Mouse (Mus musculus) left cerebral cortex, postnatal 25 days (tissue): Measurements from ENCODE around the gene Cdipt. TPM values are rescaled to one million over a fixed set of nuclear protein-coding genes. Genes with fewer than 3 reads are reported as not detected.

ENCODE experiments used
- DNase-seq, 2 experiments: peaks; one replicate each; pipeline ENCODE4 v3.0.0; 2022; ENCODE audit warnings: low spot score in 2 of 2, mixed read lengths in 1 of 2
- intact Hi-C: fragments of 180-260 bp; cut with DNase I; formaldehyde crosslinking; loops from one replicate; pipeline ENCODE4 v1.15.1; 2025
- total RNA-seq, 2 experiments: library from RNA; stranded (reverse); gene quantifications; 2 replicates each; pipeline ENCODE4 v1.2.3; 2021

The Cdipt gene
- total RNA-seq, 2 experiments from 2014 or later: 194 to 197 TPM

- intact Hi-C loops: loop anchor here (2.0 kb wide), 1 partner anchor 71 kb away; the partner anchor contains the start of gene Sez6l2
- peak in 1 of 2 experiments; percentile 58 for DNase-seq
Observed at GRCm38 (mm10) chr7:127021563-127022527, 46.1 kb downstream of the Cdipt start.

- intact Hi-C loops: no loop called here
- no peak for DNase-seq
Observed at GRCm38 (mm10) chr7:127022528-127023271, 47.0 kb downstream of the Cdipt start.

GRCm38 (mm10) chr7:127023272-127023691 lies 47.6 kb downstream of the Cdipt start:
- intact Hi-C loops: no loop called here
- DNase-seq: no peak

DNA sequence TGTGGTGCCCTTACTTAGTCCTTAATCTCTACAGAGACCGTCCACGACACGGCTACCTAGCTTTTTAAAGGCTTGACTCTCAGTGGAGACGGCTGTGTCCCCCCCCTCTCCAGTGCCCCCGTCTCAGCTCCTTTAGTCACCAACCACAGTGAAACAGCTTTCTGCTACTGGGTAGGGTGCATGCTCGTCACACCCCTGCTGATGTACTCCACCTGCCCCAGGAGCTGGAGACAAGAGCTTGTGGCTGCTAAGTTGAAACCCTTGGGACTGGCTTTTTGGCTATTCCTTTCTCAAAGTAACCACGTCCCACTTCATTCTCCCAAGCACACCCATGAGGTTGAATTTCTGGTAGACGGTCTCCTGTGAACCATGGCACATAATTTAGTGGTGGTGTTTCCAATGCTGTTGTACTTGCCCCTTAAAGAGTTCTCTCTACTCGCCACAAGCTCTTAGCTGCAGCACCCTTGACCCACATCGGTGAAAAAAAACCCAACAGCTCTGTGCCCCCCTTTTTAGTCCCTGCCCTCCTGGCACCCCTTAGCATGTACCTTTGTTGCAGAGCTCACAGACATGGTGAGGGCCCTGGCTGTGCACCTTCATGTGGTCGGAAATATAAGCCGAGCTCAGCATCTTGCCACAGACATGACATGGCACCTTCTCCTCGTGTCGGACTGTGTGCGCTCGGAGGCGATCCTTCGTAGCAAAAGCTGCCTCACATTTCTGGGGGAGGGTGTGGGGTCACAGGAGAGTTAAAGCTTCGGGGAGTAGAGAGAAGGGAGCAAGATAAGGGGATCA lies 48.4 kb downstream of the Cdipt start:
- no peak for DNase-seq
- intact Hi-C loops: no loop called here

DNA sequence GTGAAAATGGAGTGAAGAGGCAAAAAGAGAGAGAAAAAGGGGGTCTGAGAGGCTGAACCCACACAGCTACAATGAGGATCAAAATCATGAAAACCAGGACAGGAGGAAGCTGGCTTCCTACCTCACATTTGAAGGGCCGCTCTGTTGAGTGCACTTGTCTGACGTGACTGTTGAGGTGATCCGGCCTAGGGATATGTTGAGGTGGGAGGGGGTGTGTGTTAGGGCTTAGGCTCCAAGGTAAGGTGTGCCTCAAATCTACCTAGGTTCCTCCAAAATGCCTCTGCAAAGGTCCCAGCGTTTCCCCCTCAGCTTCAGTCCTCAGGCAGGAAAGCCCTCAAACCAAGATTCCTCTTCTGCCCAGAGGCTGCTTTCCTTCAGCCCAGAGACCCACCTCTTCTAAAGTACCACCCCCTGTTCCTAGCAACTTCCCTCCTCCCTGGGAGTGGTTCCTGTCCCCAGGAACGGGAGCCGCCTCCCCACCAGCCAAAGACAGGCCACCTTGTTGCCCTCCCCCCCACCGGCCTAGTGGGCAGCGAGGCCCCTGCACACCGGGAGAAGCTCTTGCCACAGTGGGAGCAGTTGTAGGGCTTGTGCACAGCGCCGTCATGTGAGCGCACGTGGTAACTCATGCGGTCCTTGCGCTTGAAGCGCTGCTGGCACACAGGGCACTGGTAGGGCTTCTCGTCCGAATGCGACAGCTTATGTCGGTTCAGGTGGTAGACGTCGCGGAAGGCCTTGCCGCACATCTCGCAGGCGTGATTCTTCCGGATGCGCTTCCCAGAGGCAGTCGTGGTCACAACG lies 49.2 kb downstream of the Cdipt start:
- intact Hi-C loops: loop anchor here (5.0 kb wide), 1 partner anchor 203 kb away; no protein-coding TSS in a partner anchor
- DNase-seq: peak; percentile 82 to 90

- DNase-seq: no peak
- intact Hi-C loops: loop anchor here (2.0 to 5.0 kb wide), 2 partner anchors 141 to 203 kb away; partner anchors contain the start of gene Taok2
Observed at GRCm38 (mm10) chr7:127025556-127026160, 49.9 kb downstream of the Cdipt start.

DNA sequence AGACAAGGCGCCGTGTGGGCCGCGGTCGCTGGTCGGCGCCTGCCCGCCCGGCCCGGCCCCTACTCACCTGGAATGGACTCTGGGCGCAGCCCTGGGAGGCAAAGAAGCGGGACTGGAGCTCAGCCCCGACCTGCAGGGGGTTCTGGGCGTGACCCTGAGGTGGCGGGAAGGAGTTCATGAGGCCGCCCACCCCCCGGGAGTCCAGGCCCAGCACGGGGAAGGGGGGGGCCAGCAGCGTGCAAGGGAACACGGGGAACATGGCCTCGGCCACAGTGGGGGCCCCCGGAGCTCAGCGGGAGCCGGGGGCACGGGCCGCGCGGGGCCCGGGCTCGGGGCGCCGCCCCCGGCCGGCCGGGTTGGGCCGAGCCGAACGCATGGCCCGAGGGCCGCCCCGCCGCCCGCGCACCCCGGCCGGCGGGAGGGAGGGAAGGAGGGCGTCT lies 50.5 kb downstream of the Cdipt start:
- DNase-seq: peak; percentile 33 to 52
- intact Hi-C loops: loop anchor here (2.0 to 5.0 kb wide), 2 partner anchors 141 to 204 kb away; partner anchors contain the start of gene Taok2

- DNase-seq: no peak
- intact Hi-C loops: loop anchor here (2.0 to 5.0 kb wide), 2 partner anchors 142 to 204 kb away; partner anchors contain the start of gene Taok2
Observed at GRCm38 (mm10) chr7:127026616-127026983, 50.9 kb downstream of the Cdipt start.

DNA sequence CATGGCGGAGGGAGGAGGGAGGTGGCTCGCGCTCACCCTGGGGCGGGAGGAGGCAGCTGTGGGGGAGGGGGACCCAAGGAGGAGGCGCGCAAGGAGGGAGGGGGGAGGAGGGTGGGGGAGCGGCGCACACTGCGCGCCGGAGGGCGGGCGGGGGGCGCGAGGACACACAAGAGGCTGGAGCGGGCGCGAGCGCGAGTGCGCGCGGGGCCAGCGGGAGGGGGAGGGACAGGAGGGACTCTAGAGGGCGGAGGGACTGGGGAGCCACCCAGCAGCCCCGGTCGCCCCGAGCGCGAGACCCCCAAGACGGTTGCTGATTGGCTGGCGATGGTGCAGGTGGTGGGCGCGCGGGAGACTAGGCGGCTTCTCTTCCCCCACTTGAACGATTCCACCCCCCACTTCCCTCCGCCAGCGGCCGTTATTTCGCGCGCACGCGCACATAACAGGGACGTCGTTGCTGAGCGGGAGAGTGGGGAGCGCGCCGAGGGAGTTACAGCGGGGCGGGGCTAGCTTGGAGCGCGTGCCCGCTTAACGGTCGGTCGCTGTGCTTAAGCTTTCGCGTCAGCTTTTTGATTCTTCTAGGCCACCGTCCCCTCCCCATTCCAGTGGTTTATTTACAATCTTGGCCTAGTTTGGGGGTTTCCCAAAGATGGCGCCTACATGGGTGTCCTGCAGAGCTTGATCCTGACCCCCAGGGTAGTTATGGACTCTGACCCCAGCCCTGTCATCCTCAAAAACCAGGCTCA lies 51.4 kb downstream of the Cdipt start, which contains the start of gene Maz:
Maz (minus strand) TSS at position 54 of the 743 bp plus-strand sequence.
- intact Hi-C loops: loop anchor here (1.0 to 5.0 kb wide), 4 partner anchors 42 to 228 kb away; partner anchors contain the start of gene Taok2
- peak; percentile 99 to 100 for DNase-seq

DNA sequence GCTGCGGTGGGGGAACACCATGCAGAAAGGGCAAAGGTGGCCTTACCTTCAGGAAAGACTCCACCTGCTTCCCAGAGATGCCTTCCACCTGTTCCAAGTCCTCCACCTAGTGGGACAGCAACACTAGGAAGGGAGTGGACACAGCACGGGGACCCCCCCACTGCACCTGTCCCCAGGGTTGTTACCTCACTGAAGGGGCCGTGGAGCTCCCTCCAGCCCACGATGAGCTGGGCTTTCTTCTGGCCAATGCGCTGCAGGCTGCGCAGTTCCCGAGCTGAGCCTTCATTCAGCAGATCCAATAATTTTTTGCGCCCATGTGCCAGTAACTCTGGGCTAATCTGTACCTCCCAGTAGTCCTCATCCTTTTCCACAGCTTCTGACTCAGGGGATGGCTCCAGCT lies 52.2 kb downstream of the Cdipt start:
- intact Hi-C loops: loop anchor here (1.0 to 5.0 kb wide), 4 partner anchors 43 to 229 kb away; partner anchors contain the start of gene Taok2
- peak in 1 of 2 experiments; percentile 49 for DNase-seq

Other genes starting within 250 kb of the Cdipt start
- 100 to 1,000 TPM; 148 to 165 TPM for gene Mapk3, start 216.3 kb upstream of the Cdipt start, total RNA-seq
- 1 to 10 TPM; 1.8 to 2.1 TPM for gene Gdpd3, start 209.6 kb upstream of the Cdipt start, total RNA-seq
- 100 to 1,000 TPM; 311 to 316 TPM for gene Ypel3, start 199.0 kb upstream of the Cdipt start, total RNA-seq
- under 1 TPM in 1 of 2 experiments, not detected in 1; 0.87 TPM for gene Tbx6, start 194.4 kb upstream of the Cdipt start, total RNA-seq
- 10 to 100 TPM; 48.1 to 51.3 TPM for gene Ppp4c, start 183.4 kb upstream of the Cdipt start, total RNA-seq
- gene Fam57b, start 178.2 kb upstream of the Cdipt start, total RNA-seq: 10 to 100 TPM; 84.6 to 91.9 TPM
- gene 4930451I11Rik, start 144.3 kb upstream of the Cdipt start, total RNA-seq: not detected
- 10 to 100 TPM; 47.8 to 57.6 TPM for gene Doc2a, start 128.5 kb upstream of the Cdipt start, total RNA-seq
- gene Hirip3, start 113.9 kb upstream of the Cdipt start, total RNA-seq: 10 to 100 TPM; 25.5 to 35.0 TPM
- 10 to 100 TPM; 44.9 to 49.9 TPM for gene Ino80e, start 113.5 kb upstream of the Cdipt start, total RNA-seq
- gene Taok2, start 91.2 kb upstream of the Cdipt start, total RNA-seq: 100 to 1,000 TPM; 149 to 154 TPM
- gene Tmem219, start 53.0 kb upstream of the Cdipt start, total RNA-seq: 10 to 100 TPM; 20.2 to 22.3 TPM
- 100 to 1,000 TPM; 139 TPM for gene Kctd13, start 47.0 kb upstream of the Cdipt start, total RNA-seq
- 10 to 100 TPM; 44.2 to 50.3 TPM for gene Asphd1, start 26.3 kb upstream of the Cdipt start, total RNA-seq
- 100 to 1,000 TPM; 400 to 404 TPM for gene Sez6l2, start 25.4 kb upstream of the Cdipt start, total RNA-seq
- gene Cdiptos, start 184 bp downstream of the Cdipt start, total RNA-seq: not detected
- gene Mvp, start 38.7 kb downstream of the Cdipt start, total RNA-seq: 1 to 10 TPM; 5.2 to 6.7 TPM
- gene Pagr1b, start 40.6 kb downstream of the Cdipt start, total RNA-seq: 1 to 10 TPM in 1 of 2 experiments, under 1 TPM in 1; 0.66 to 2.3 TPM
- gene Pagr1a, start 41.4 kb downstream of the Cdipt start, total RNA-seq: 10 to 100 TPM; 22.5 to 23.9 TPM
- gene Gm42742, start 45.2 kb downstream of the Cdipt start, total RNA-seq: 10 to 100 TPM; 39.2 to 43.8 TPM
- gene Prrt2, start 45.3 kb downstream of the Cdipt start, total RNA-seq: 100 to 1,000 TPM; 191 to 195 TPM
- gene Maz, start 51.1 kb downstream of the Cdipt start, total RNA-seq: 100 to 1,000 TPM; 241 to 243 TPM
- gene Kif22, start 66.6 kb downstream of the Cdipt start, total RNA-seq: 1 to 10 TPM; 5.0 to 5.7 TPM
- not detected for gene Zg16, start 111.4 kb downstream of the Cdipt start, total RNA-seq
- gene AI467606, start 115.4 kb downstream of the Cdipt start, total RNA-seq: 1 to 10 TPM; 1.2 to 1.4 TPM
- under 1 TPM in 1 of 2 experiments, not detected in 1; 0.55 TPM for gene Qprt, start 146.3 kb downstream of the Cdipt start, total RNA-seq
- gene Spn, start 161.9 kb downstream of the Cdipt start, total RNA-seq: under 1 TPM; 0.09 to 0.14 TPM
- gene Cd2bp2, start 220.1 kb downstream of the Cdipt start, total RNA-seq: 10 to 100 TPM; 81.7 to 84.1 TPM
- gene Tbc1d10b, start 232.6 kb downstream of the Cdipt start, total RNA-seq: 10 to 100 TPM; 90.2 to 97.5 TPM
- gene Mylpf, start 233.0 kb downstream of the Cdipt start, total RNA-seq: 1 to 10 TPM; 2.8 to 3.3 TPM